Mouse (Mus musculus): ENCODE data around the gene Paqr7.

- TF ChIP-seq CTCF (IDR thresholded peaks at IDR 0.05; ENCODE audit: extremely low read depth, insufficient read depth, insufficient read length, insufficient replicate concordance) = no peak
- no peak for TF ChIP-seq POLR2A (IDR thresholded peaks at IDR 0.05; ENCODE audit: low read depth, low read length)
These were observed 14.1 kb upstream of the Paqr7 start for GRCm38 (mm10) chr4:134482442-134482841.
